ENCODE assay signal across 8 mouse cellular contexts in the genomic region with DNA sequence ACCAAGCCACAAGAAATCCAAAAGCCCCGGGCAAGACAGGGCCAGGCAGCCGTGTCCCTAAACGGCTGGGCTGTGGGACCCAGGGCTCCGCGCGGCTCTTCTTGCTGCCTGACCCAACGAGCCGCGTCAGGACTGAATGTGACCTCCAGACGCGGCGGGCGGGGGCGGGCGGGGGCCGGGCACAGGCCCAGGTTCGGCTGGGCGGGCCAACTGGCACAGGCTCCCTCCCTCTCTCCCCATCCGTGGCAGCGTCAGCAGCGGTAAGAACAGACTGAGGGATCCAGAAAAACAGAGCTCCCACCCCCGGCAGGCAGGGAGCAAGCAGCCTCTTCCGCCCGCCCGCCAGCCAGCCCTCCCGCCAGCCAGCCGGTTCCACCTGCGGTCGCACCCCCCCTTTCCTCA. TPM values are rescaled to one million over a fixed set of nuclear protein-coding genes. Genes with fewer than 3 reads are reported as not detected.
DNase-seq lines count a peak whose midpoint lies in the region.

No protein-coding gene starts in this region.

- peaks cover 57% of the 10 kb centered on the region for H3K36me3 ChIP-seq in embryonic facial prominence, embryonic 10.5 days (replicated peaks)
- peaks cover 54% of the 10 kb centered on the region for H3K36me3 ChIP-seq in megakaryocyte, embryonic 14.5 days (replicated peaks; ENCODE audit: low read length)

- H3K9me3 ChIP-seq in embryonic facial prominence, embryonic 10.5 days = no peaks in the 10 kb centered on the region
- H3K9me3 ChIP-seq in megakaryocyte, embryonic 14.5 days = no peaks in the 10 kb centered on the region

- H3K4me1 ChIP-seq in embryonic facial prominence, embryonic 10.5 days = peaks cover 79% of the 10 kb centered on the region
- peaks cover 98% of the 10 kb centered on the region for H3K4me1 ChIP-seq in megakaryocyte, embryonic 14.5 days

- intact Hi-C loops in left cerebral cortex, postnatal 36 days (cut with DNase I) = loop anchor here (5.0 kb wide), 2 partner anchors 119 to 209 kb away; a partner anchor contains a TSS

- 1% methylated on average over 29 of the region's 29 CpGs for WGBS in embryonic facial prominence, embryonic 10.5 days

- peaks cover 31% of the 10 kb centered on the region for H3K27me3 ChIP-seq in embryonic facial prominence, embryonic 10.5 days (replicated peaks; ENCODE audit: low read depth, poor library complexity, severe bottlenecking)
- peaks cover 30% of the 10 kb centered on the region for H3K27me3 ChIP-seq in megakaryocyte, embryonic 14.5 days (replicated peaks)

- peak overlapping the region; percentile 77 for H3K27ac ChIP-seq in embryonic facial prominence, embryonic 10.5 days (replicated peaks)

- H3K4me3 ChIP-seq in embryonic facial prominence, embryonic 10.5 days = peak overlapping the region; percentile 54
- peak overlapping the region; percentile 92 for H3K4me3 ChIP-seq in megakaryocyte, embryonic 14.5 days (replicated peaks)

- DNase-seq in adrenal gland, postnatal 4 days (ENCODE audit: low spot score in 2 of 2) = peak; percentile 56 to 67
- no peak for DNase-seq in embryonic facial prominence, embryonic 10.5 days (ENCODE audit: low spot score)
- DNase-seq in heart, adult 18-20 months = peak; percentile 80 to 89
- peak; percentile 84 for DNase-seq in kidney, adult 11 months
- peak; percentile 76 to 78 for DNase-seq in left cerebral cortex, postnatal 36 days (ENCODE audit: low spot score in 2 of 2)
- peak; percentile 69 for DNase-seq in right cerebral cortex, postnatal 4 days
- no peak for DNase-seq in spleen, postnatal 4 days (ENCODE audit: low spot score in 2 of 2)

RNA-seq across cellular contexts. Expression of a gene that starts 55.2 kb away (rescaled TPM):
- total RNA-seq in adrenal gland, postnatal 4 days (2021) = 1 to 10 TPM; 5.0 to 5.2 TPM
- polyA plus RNA-seq in embryonic facial prominence, embryonic 10.5 days (2016; fragmentation: Nextera tagmentation; extraction: Ambion mirVana) = 5.1 and 6.9 TPM in 2 replicates
- under 1 TPM; 0.18 to 0.20 TPM for total RNA-seq in heart, adult 18-20 months (2021)
- 1 to 10 TPM in 1 of 2 experiments, under 1 TPM in 1; 0.44 to 2.5 TPM for total RNA-seq in left cerebral cortex, postnatal 36 days (2021)
- not detected in 2 replicates for polyA plus RNA-seq in megakaryocyte, embryonic 14.5 days (2012; ENCODE audit: insufficient read depth, low replicate concordance)

Comparison
In these comparisons a context has a peak if more than half of its experiments do, and no peak if none do; other contexts are left out.
1. DNase-seq: peak in adrenal gland, postnatal 4 days (2 of 2), heart, adult 18-20 months (2 of 2), kidney, adult 11 months (single experiment), left cerebral cortex, postnatal 36 days (2 of 2) and right cerebral cortex, postnatal 4 days (single experiment); none in embryonic facial prominence, embryonic 10.5 days (single experiment) and spleen, postnatal 4 days (0 of 2).